Mouse (Mus musculus): ENCODE measurements around the gene D1Pas1.

DNA sequence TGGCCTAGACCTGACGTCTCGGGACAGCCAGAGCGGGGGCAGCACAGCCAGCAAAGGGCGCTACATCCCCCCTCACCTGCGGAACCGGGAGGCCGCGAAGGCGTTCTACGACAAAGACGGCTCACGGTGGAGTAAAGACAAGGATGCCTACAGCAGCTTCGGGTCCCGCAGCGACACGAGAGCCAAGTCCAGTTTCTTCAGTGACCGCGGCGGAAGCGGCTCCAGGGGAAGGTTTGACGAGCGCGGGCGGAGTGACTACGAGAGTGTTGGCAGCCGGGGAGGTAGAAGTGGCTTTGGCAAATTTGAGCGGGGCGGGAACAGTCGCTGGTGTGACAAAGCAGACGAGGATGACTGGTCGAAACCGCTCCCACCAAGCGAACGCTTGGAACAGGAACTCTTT is 710 bp downstream of the D1Pas1 start:
- TF ChIP-seq MAFK (IDR thresholded peaks at IDR 0.05; ENCODE audit: insufficient read depth, low read depth, low read length) (no peak), CHD2 (IDR thresholded peaks at IDR 0.05; ENCODE audit: low read depth, low read length) (no peak), ZNF384 (IDR thresholded peaks at IDR 0.05; ENCODE audit: low read depth, low read length) (no peak), ZC3H11A (IDR thresholded peaks at IDR 0.05; ENCODE audit: borderline replicate concordance, low read depth, low read length) (no peak), HCFC1 (IDR thresholded peaks at IDR 0.05; ENCODE audit: borderline replicate concordance, insufficient read depth, low read length) (no peak)

Measured in ES-E14 (cell line).